Mouse (Mus musculus) bone marrow, adult 2 months (tissue): ENCODE results near the gene Magi2. TPM values are rescaled to one million over a fixed set of nuclear protein-coding genes. Genes with fewer than 3 reads are reported as not detected.

Experiments
- H3K27ac ChIP-seq: fragments of 200-500 bp; 2 replicates; pipeline ENCODE4 v1.5.1; 2012; ENCODE audit warnings: low read depth, mild to moderate bottlenecking, control low read depth, inconsistent platforms, low read length; ENCODE audit not compliant: control insufficient read depth, poor library complexity, insufficient read depth
- H3K4me1 ChIP-seq: fragments of 200-500 bp; 2 replicates; pipeline ENCODE4 v1.6.1; 2011; ENCODE audit warnings: low read length; ENCODE audit not compliant: control insufficient read depth, insufficient read depth
- H3K4me3 ChIP-seq: fragments of 200-500 bp; replicated peaks from 2 replicates; pipeline ENCODE3; 2011; ENCODE audit warnings: mild to moderate bottlenecking, low read depth, low read length, control low read depth; ENCODE audit not compliant: control insufficient read depth
- CTCF ChIP-seq: fragments of 200-500 bp; IDR thresholded peaks from 2 replicates; pipeline ENCODE4 v1.5.1; 2011; ENCODE audit warnings: low read length, control low read depth; ENCODE audit not compliant: control insufficient read depth, insufficient read depth
- POLR2A ChIP-seq: fragments of 200-500 bp; IDR thresholded peaks from 2 replicates; pipeline ENCODE4 v1.6.1; 2011; ENCODE audit warnings: low read depth, mild to moderate bottlenecking, control low read depth, low read length, borderline replicate concordance; ENCODE audit not compliant: control insufficient read depth
- WGBS: fragments of 180-500 bp; shearing (Covaris S2); methylation state at CpG from one replicate; pipeline ENCODE4 v1.1.7; 2018; 5-methylcytosine and 5-hydroxymethylcytosine counted together
- polyA plus RNA-seq: library from polyadenylated mRNA; stranded (reverse); fragments of >200 nt; gene quantifications from 2 replicates; pipeline ENCODE4 v1.2.4, GENCODE M21; 2011; ENCODE audit warnings: low replicate concordance; ENCODE audit not compliant: missing spikeins, insufficient read depth, insufficient read length

The Magi2 gene
- polyA plus RNA-seq, 1 experiment, result 0.47 TPM

- TF ChIP-seq CTCF, result no peak
- TF ChIP-seq POLR2A, result no peak
- Histone ChIP-seq H3K4me1 (no peaks in the 10 kb centered on the region), H3K4me3 (no peak overlapping the region), H3K27ac (no peak overlapping the region)
- WGBS, result 54% methylated on average over 4 of the region's 4 CpGs
These were observed 1402.2 kb downstream of the Magi2 start for GRCm38 (mm10) chr5:20628954-20629601.

- Histone ChIP-seq H3K27ac (no peak overlapping the region), H3K4me1 (no peaks in the 10 kb centered on the region), H3K4me3 (no peak overlapping the region)
- WGBS, result 81% methylated on average over 14 of the region's 14 CpGs
- TF ChIP-seq CTCF, result no peak
- TF ChIP-seq POLR2A, result no peak
These were observed 1407.4 kb downstream of the Magi2 start for GRCm38 (mm10) chr5:20634046-20634769.

- 88% methylated on average over 8 of the region's 8 CpGs for WGBS
- H3K4me3 ChIP-seq, result no peak overlapping the region
- TF ChIP-seq CTCF (no peak), POLR2A (no peak)
- no peaks in the 10 kb centered on the region for H3K4me1 ChIP-seq
- no peak overlapping the region for H3K27ac ChIP-seq
These were observed 1408.0 kb downstream of the Magi2 start for GRCm38 (mm10) chr5:20634822-20635221.

- no peak overlapping the region for H3K27ac ChIP-seq
- H3K4me1 ChIP-seq, result no peaks in the 10 kb centered on the region
- no peak for TF ChIP-seq CTCF
- TF ChIP-seq POLR2A, result no peak
- 82% methylated on average over 5 of the region's 5 CpGs for WGBS
- no peak overlapping the region for H3K4me3 ChIP-seq
These were observed 1410.6 kb downstream of the Magi2 start for GRCm38 (mm10) chr5:20637300-20637989.

- no peak overlapping the region for H3K4me3 ChIP-seq
These were observed 1415.4 kb downstream of the Magi2 start for GRCm38 (mm10) chr5:20642196-20642595.

GRCm38 (mm10) chr5:20643741-20644140, 1416.9 kb downstream of the Magi2 start:
- TF ChIP-seq CTCF (no peak), POLR2A (no peak)
- 82% methylated on average over 1 of the region's 1 CpGs for WGBS
- H3K4me1 ChIP-seq, result no peaks in the 10 kb centered on the region
- no peak overlapping the region for H3K4me3 ChIP-seq
- no peak overlapping the region for H3K27ac ChIP-seq

More at GRCm38 (mm10) chr5:20642196-20642595, 1415.4 kb downstream of the Magi2 start:
- Histone ChIP-seq H3K4me1 (no peaks in the 10 kb centered on the region), H3K27ac (no peak overlapping the region)
- WGBS, result 47% methylated on average over 7 of the region's 7 CpGs
- TF ChIP-seq CTCF, result no peak
- no peak for TF ChIP-seq POLR2A

GRCm38 (mm10) chr5:20646947-20647346, 1420.1 kb downstream of the Magi2 start:
- Histone ChIP-seq H3K4me1 (no peaks in the 10 kb centered on the region), H3K4me3 (no peak overlapping the region), H3K27ac (no peak overlapping the region)
- whole genome bisulfite sequencing, result 90% methylated on average over 3 of the region's 3 CpGs
- TF ChIP-seq CTCF (no peak), POLR2A (no peak)
